Mouse (Mus musculus): Measurements from ENCODE around the gene Olfr110. TPM values are rescaled to one million over a fixed set of nuclear protein-coding genes. Genes with fewer than 3 reads are reported as not detected.
"Not testable (repeated sequence)": the region's sequence is repeated elsewhere in the genome, so short reads cannot be mapped to it uniquely, and the experiment has no call there.

Olfr110 gene
- total RNA-seq (2021) = not detected
- long read RNA-seq, experiment 1 = 0 reads
- long read RNA-seq, experiment 2 = 0 reads

GRCm38 (mm10) chr17:37491930-37492518 is at the start of gene Olfr110:
TSS of gene Olfr110 (plus strand) at chr17:37492468.
- no peak for DNase-seq

- DNase-seq = no peak
These were observed 47.1 kb upstream of the Olfr110 start, which contains the start of gene Olfr108 for GRCm38 (mm10) chr17:37445180-37445579. TSS of gene Olfr108 (plus strand) at chr17:37445480.

- no peak for DNase-seq
These were observed 33.7 kb upstream of the Olfr110 start, which contains the start of gene Olfr109 for GRCm38 (mm10) chr17:37458616-37459015. TSS of gene Olfr109 (plus strand) at chr17:37458916.

- no peak for DNase-seq
These were observed 8.8 kb upstream of the Olfr110 start, which contains the start of gene H2-M2 for GRCm38 (mm10) chr17:37483452-37483851. TSS of gene H2-M2 (minus strand) at chr17:37483552.

GRCm38 (mm10) chr17:37507730-37508129 is 15.5 kb downstream of the Olfr110 start, which contains the start of gene Olfr111:
TSS of gene Olfr111 (plus strand) at chr17:37508030.
- no peak for DNase-seq

GRCm38 (mm10) chr17:37524612-37525011 is 32.3 kb downstream of the Olfr110 start:
- not testable (repeated sequence) for DNase-seq

GRCm38 (mm10) chr17:37525427-37525826 is 33.2 kb downstream of the Olfr110 start:
- DNase-seq = not testable (repeated sequence)

GRCm38 (mm10) chr17:37535173-37535572 is 42.9 kb downstream of the Olfr110 start:
- DNase-seq = no peak

- DNase-seq = not testable (repeated sequence)
These were observed 46.1 kb downstream of the Olfr110 start for GRCm38 (mm10) chr17:37538416-37538815.

- DNase-seq = no peak
These were observed 49.3 kb downstream of the Olfr110 start for GRCm38 (mm10) chr17:37541454-37542119.

GRCm38 (mm10) chr17:37543800-37544435 is 51.6 kb downstream of the Olfr110 start:
- DNase-seq = no peak

Other genes starting within 250 kb of the Olfr110 start
- gene Olfr98, start 228.7 kb upstream of the Olfr110 start, total RNA-seq (2021) = not detected
- gene H2-M3, start 222.2 kb upstream of the Olfr110 start, total RNA-seq (2021) = 1 to 10 TPM; 3.8 to 5.3 TPM
- gene Olfr99, start 209.0 kb upstream of the Olfr110 start, total RNA-seq (2021) = not detected
- gene Olfr101, start 188.2 kb upstream of the Olfr110 start, total RNA-seq (2021) = not detected
- not detected for gene Olfr102, start 175.4 kb upstream of the Olfr110 start, total RNA-seq (2021)
- not detected for gene Olfr103, start 152.8 kb upstream of the Olfr110 start, total RNA-seq (2021)
- not detected for gene Olfr104-ps, start 132.9 kb upstream of the Olfr110 start, total RNA-seq (2021)
- gene Olfr105-ps, start 113.4 kb upstream of the Olfr110 start, total RNA-seq (2021) = not detected
- not detected for gene Olfr106-ps, start 102.1 kb upstream of the Olfr110 start, total RNA-seq (2021)
- gene Olfr107, start 93.2 kb upstream of the Olfr110 start, total RNA-seq (2021) = not detected
- not detected for gene Olfr108, start 47.0 kb upstream of the Olfr110 start, total RNA-seq (2021)
- not detected for gene Olfr109, start 33.6 kb upstream of the Olfr110 start, total RNA-seq (2021)
- gene H2-M2, start 8.9 kb upstream of the Olfr110 start, total RNA-seq (2021) = not detected
- not detected for gene Olfr111, start 15.6 kb downstream of the Olfr110 start, total RNA-seq (2021)
- gene Olfr112, start 77.0 kb downstream of the Olfr110 start, total RNA-seq (2021) = not detected
- not detected for gene Olfr113, start 85.2 kb downstream of the Olfr110 start, total RNA-seq (2021)
- gene Olfr114, start 100.3 kb downstream of the Olfr110 start, total RNA-seq (2021) = not detected
- gene Olfr115, start 134.6 kb downstream of the Olfr110 start, total RNA-seq (2021) = not detected
- not detected for gene Olfr116, start 134.7 kb downstream of the Olfr110 start, total RNA-seq (2021)
- not detected for gene Olfr117, start 171.3 kb downstream of the Olfr110 start, total RNA-seq (2021)
- gene Olfr118, start 174.5 kb downstream of the Olfr110 start, total RNA-seq (2021) = not detected
- gene Olfr119, start 204.1 kb downstream of the Olfr110 start, total RNA-seq (2021) = not detected
- not detected for gene Olfr120, start 229.3 kb downstream of the Olfr110 start, total RNA-seq (2021)

All from adrenal gland, postnatal 36 days (tissue).